Mouse (Mus musculus): Measurements from ENCODE around the gene Gm4952. TPM values are rescaled to one million over a fixed set of nuclear protein-coding genes. Genes with fewer than 3 reads are reported as not detected.

The Gm4952 gene
- 0.10 TPM in 1 of 2 replicates, not detected in the other for polyA plus RNA-seq (2012; rRNA removed)

GRCm38 (mm10) chr19:12599674-12600073 is at the start of gene Gm4952:
Gene Gm4952, plus strand, starts transcription at chr19:12599974.
- H3K27ac ChIP-seq (ENCODE audit: insufficient read depth, low read depth, low read length), result no peak within 1 kb of the TSS
- 79% methylated on average over 1 of the region's 1 CpGs for WGBS
- H3K36me3 ChIP-seq (ENCODE audit: control insufficient read depth, insufficient read depth, low read length), result no peaks in the 10 kb centered on the region

DNA sequence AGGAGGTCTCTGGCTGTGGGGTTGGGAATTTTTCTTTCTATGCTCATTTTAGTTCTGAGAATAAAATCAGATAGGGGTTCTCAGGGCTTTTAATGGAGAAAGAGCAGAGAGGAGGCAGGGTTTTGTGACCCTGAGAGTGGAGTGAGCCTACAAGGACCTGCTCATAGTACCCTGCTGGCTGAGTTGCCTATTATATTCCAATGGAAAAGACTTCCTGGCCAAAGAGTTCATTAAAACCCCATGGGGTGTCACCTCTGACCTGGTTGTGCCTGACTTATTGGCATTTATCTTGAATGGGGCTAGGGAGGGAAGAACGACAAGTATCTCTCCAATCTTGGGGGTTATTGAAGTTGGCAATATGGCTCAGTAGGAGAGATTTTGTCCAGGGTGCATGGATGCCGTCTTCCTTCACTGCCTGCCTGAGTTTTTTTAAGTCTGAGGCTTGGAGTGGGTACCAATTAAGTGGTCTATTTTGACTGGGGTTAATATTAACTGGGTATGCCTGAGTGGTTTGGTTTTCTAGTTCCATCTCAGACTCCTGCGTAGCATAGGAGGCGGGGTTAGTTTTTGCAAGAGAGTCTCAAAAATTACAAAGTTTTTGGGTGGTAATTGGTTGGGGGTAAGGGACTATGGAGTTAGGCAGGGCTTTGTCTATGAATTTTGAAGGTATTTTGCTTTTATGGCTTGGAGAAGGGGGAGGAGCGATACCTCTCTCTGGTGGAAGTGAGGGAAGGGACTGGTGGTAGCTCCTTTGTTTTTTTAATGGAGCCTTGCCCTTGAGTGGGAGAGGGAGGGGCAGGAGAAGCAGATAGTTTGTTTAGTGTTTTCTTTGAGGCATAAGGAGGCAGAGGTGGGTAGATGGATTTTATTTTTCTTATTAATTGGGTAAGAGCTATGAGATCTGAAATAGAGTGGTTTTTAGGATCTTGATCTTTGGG is 49.5 kb upstream of the Gm4952 start:
- 82% methylated on average over 5 of the region's 5 CpGs for WGBS
- no peak overlapping the region for H3K4me3 ChIP-seq (ENCODE audit: low read depth, low read length)
- TF ChIP-seq POLR2A (IDR thresholded peaks at IDR 0.05; ENCODE audit: low read depth, low read length) (no peak), CTCF (IDR thresholded peaks at IDR 0.05; ENCODE audit: extremely low read depth, insufficient read length, insufficient replicate concordance, low read depth, low read length) (no peak)
- H3K27ac ChIP-seq (ENCODE audit: insufficient read depth, low read depth, low read length), result no peak overlapping the region
- H3K27me3 ChIP-seq (ENCODE audit: control insufficient read depth, insufficient read depth, low read length), result no peaks in the 10 kb centered on the region
- H3K4me1 ChIP-seq (ENCODE audit: control insufficient read depth, insufficient read depth, insufficient read length, low read length), result no peaks in the 10 kb centered on the region
- H3K36me3 ChIP-seq (ENCODE audit: control insufficient read depth, insufficient read depth, low read length), result no peaks in the 10 kb centered on the region

More at GRCm38 (mm10) chr19:12599674-12600073, at the start of gene Gm4952:
- peaks cover 7% of the 10 kb centered on the region for H3K4me1 ChIP-seq (ENCODE audit: control insufficient read depth, insufficient read depth, insufficient read length, low read length)
- H3K27me3 ChIP-seq (ENCODE audit: control insufficient read depth, insufficient read depth, low read length), result no peaks in the 10 kb centered on the region
- TF ChIP-seq POLR2A (IDR thresholded peaks at IDR 0.05; ENCODE audit: low read depth, low read length) (no peak), CTCF (IDR thresholded peaks at IDR 0.05; ENCODE audit: extremely low read depth, insufficient read length, insufficient replicate concordance, low read depth, low read length) (no peak)
- H3K4me3 ChIP-seq (ENCODE audit: low read depth, low read length), result no peak within 1 kb of the TSS

- WGBS, result 67% methylated on average over 2 of the region's 2 CpGs
Measured at GRCm38 (mm10) chr19:12556293-12556692, 43.5 kb upstream of the Gm4952 start.

DNA sequence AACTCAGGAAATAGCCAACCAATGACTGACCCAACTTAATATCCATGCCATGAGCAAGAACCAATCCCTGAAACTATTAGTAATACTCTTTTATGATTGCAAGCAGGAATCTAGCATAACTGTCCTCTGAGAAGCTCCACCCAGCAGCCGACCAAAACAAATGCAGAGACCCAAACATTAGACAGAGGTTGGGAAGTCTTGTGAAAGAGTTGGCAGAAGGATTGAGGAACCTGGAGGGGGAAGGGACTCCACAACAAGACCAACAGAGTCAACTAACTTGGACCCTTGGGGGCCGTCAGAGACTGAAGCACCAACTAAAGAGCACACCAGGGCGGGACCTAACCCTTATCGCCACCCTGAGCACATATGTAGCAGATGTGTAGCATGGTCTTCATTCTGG is 41.6 kb upstream of the Gm4952 start:
- Histone ChIP-seq H3K4me3 (ENCODE audit: low read depth, low read length) (no peak overlapping the region), H3K27ac (ENCODE audit: insufficient read depth, low read depth, low read length) (no peak overlapping the region), H3K36me3 (ENCODE audit: control insufficient read depth, insufficient read depth, low read length) (no peaks in the 10 kb centered on the region), H3K27me3 (ENCODE audit: control insufficient read depth, insufficient read depth, low read length) (no peaks in the 10 kb centered on the region), H3K4me1 (ENCODE audit: control insufficient read depth, insufficient read depth, insufficient read length, low read length) (no peaks in the 10 kb centered on the region)
- WGBS, result 84% methylated on average over 4 of the region's 4 CpGs
- TF ChIP-seq CTCF (IDR thresholded peaks at IDR 0.05; ENCODE audit: extremely low read depth, insufficient read length, insufficient replicate concordance, low read depth, low read length), result no peak
- TF ChIP-seq POLR2A (IDR thresholded peaks at IDR 0.05; ENCODE audit: low read depth, low read length), result no peak

More at GRCm38 (mm10) chr19:12556293-12556692, 43.5 kb upstream of the Gm4952 start:
- Histone ChIP-seq H3K4me1 (ENCODE audit: control insufficient read depth, insufficient read depth, insufficient read length, low read length) (no peaks in the 10 kb centered on the region), H3K27ac (ENCODE audit: insufficient read depth, low read depth, low read length) (no peak overlapping the region), H3K4me3 (ENCODE audit: low read depth, low read length) (no peak overlapping the region), H3K36me3 (ENCODE audit: control insufficient read depth, insufficient read depth, low read length) (no peaks in the 10 kb centered on the region), H3K27me3 (ENCODE audit: control insufficient read depth, insufficient read depth, low read length) (no peaks in the 10 kb centered on the region)
- TF ChIP-seq CTCF (IDR thresholded peaks at IDR 0.05; ENCODE audit: extremely low read depth, insufficient read length, insufficient replicate concordance, low read depth, low read length) (no peak), POLR2A (IDR thresholded peaks at IDR 0.05; ENCODE audit: low read depth, low read length) (no peak)

DNA sequence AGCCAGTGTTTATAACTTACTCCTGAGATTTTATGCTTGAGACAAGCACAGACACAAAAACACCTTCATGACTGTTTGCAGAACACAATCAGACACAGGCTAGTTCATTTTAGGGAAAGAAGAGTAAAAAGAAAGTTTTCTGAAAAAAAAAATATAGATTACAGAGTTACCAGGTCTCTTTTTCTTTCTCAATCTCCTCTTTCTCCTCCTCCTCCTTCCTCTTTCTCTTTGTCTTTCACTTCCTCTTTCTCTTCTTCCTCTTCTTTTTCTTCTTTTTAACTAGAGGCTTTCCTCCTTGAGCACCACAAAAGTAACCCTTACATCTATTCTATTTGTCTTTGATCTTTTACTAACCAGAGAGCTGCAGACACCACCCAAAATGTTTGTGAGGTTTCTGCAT is 35.6 kb upstream of the Gm4952 start:
- TF ChIP-seq CTCF (IDR thresholded peaks at IDR 0.05; ENCODE audit: extremely low read depth, insufficient read length, insufficient replicate concordance, low read depth, low read length), result no peak
- TF ChIP-seq POLR2A (IDR thresholded peaks at IDR 0.05; ENCODE audit: low read depth, low read length), result no peak
- Histone ChIP-seq H3K36me3 (ENCODE audit: control insufficient read depth, insufficient read depth, low read length) (no peaks in the 10 kb centered on the region), H3K4me3 (ENCODE audit: low read depth, low read length) (no peak overlapping the region), H3K27ac (ENCODE audit: insufficient read depth, low read depth, low read length) (no peak overlapping the region), H3K4me1 (ENCODE audit: control insufficient read depth, insufficient read depth, insufficient read length, low read length) (no peaks in the 10 kb centered on the region), H3K27me3 (ENCODE audit: control insufficient read depth, insufficient read depth, low read length) (no peaks in the 10 kb centered on the region)

GRCm38 (mm10) chr19:12567011-12567410 is 32.8 kb upstream of the Gm4952 start:
- H3K4me3 ChIP-seq (ENCODE audit: low read depth, low read length), result no peak overlapping the region
- H3K27me3 ChIP-seq (ENCODE audit: control insufficient read depth, insufficient read depth, low read length), result no peaks in the 10 kb centered on the region
- no peaks in the 10 kb centered on the region for H3K4me1 ChIP-seq (ENCODE audit: control insufficient read depth, insufficient read depth, insufficient read length, low read length)
- no peaks in the 10 kb centered on the region for H3K36me3 ChIP-seq (ENCODE audit: control insufficient read depth, insufficient read depth, low read length)
- WGBS, result 45% methylated on average over 4 of the region's 4 CpGs
- no peak for TF ChIP-seq POLR2A (IDR thresholded peaks at IDR 0.05; ENCODE audit: low read depth, low read length)
- no peak for TF ChIP-seq CTCF (IDR thresholded peaks at IDR 0.05; ENCODE audit: extremely low read depth, insufficient read length, insufficient replicate concordance, low read depth, low read length)
- no peak overlapping the region for H3K27ac ChIP-seq (ENCODE audit: insufficient read depth, low read depth, low read length)

DNA sequence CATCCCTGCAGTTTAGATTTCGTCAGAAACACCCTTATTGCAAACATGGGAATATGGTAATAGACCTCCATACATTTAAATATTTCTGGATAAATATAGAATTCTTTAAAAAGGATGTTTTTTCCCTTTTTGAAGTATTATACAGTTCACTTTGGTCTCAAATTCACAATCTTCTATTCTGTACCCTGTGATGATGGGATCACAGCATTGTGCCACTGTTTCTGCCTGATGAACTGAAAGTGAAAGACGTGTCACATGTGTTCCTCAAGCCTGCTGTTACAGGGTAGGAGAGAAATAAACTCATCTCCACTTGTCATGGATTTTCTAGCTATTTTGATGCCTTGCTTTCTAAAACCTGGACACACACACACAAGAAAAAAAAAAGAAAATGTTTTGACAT is 28.9 kb upstream of the Gm4952 start:
- peaks cover 8% of the 10 kb centered on the region for H3K4me1 ChIP-seq (ENCODE audit: control insufficient read depth, insufficient read depth, insufficient read length, low read length)
- no peaks in the 10 kb centered on the region for H3K27me3 ChIP-seq (ENCODE audit: control insufficient read depth, insufficient read depth, low read length)
- no peaks in the 10 kb centered on the region for H3K36me3 ChIP-seq (ENCODE audit: control insufficient read depth, insufficient read depth, low read length)
- no peak for TF ChIP-seq CTCF (IDR thresholded peaks at IDR 0.05; ENCODE audit: extremely low read depth, insufficient read length, insufficient replicate concordance, low read depth, low read length)
- no peak overlapping the region for H3K4me3 ChIP-seq (ENCODE audit: low read depth, low read length)
- H3K27ac ChIP-seq (ENCODE audit: insufficient read depth, low read depth, low read length), result no peak overlapping the region
- WGBS, result 61% methylated on average over 2 of the region's 2 CpGs
